25 mouse cellular contexts compared by ENCODE assay signal in genomic region chr7:134723509-134723908, GRCm38 (mm10). TPM values are rescaled to one million over a fixed set of nuclear protein-coding genes. Genes with fewer than 3 reads are reported as not detected.
A peak's percentile ranks its signal among the peaks of the same experiment; 100 is the strongest.
DNase-seq lines count a peak whose midpoint lies in the region; ATAC-seq lines count a peak whose summit lies in the region.
"Had no signal": no experiment of that assay in that cellular context is flagged by ENCODE, and none has a peak within 500 bp of the region (broad histone marks: within the 10 kb centered on the region; RNA-seq: fewer than 3 reads in every experiment).

No protein-coding gene starts in this region.

- peak; percentile 49 for DNase-seq in adrenal gland, adult 2 months
- DNase-seq in adrenal gland, postnatal 4 days (ENCODE audit: low spot score in 2 of 2): no peak
- peak; percentile 79 for DNase-seq in heart, adult 11 months
- DNase-seq in heart, postnatal 4 days: no peak
- peak; percentile 32 to 36 for DNase-seq in adrenal gland, postnatal 36 days
- no peak for DNase-seq in cerebellum, postnatal 36 days
- DNase-seq: B cell, adult 2 months; cerebellum, adult 11 months; cerebellum, adult 2 months; cerebellum, adult 9-11 months; cerebellum, postnatal 25 days; forebrain, postnatal 0 days; gastrocnemius, adult 2 months; gastrocnemius, postnatal 14 days; heart, adult 18-20 months; heart, postnatal 10 days; heart, postnatal 36 days; kidney, adult 18-20 months had no signal

- peak; percentile 50; the same call in 1 of the 2 replicates for ATAC-seq in megakaryocyte progenitor cell, adult 5-6 weeks (replicated peaks; ENCODE audit: poor library complexity)
- ATAC-seq: forebrain, embryonic 14.5 days; forebrain, postnatal 0 days; hindbrain, postnatal 0 days; inflammation-experienced regulatory T-cells, adult 6 months; intestine, embryonic 16.5 days had no signal

RNA-seq across cellular contexts. Expression of gene Dock1, which starts 53.1 kb away (rescaled TPM):
- total RNA-seq in adrenal gland, adult 2 months (2021): 100 to 1,000 TPM; 116 to 174 TPM
- polyA plus RNA-seq in adrenal gland, adult 2 months (2012; rRNA removed): 17.5 and 25.8 TPM in 2 replicates
- 100 to 1,000 TPM; 146 to 153 TPM for total RNA-seq in adrenal gland, postnatal 4 days (2021)
- total RNA-seq in heart, postnatal 4 days (2021): 10 to 100 TPM; 53.7 to 56.5 TPM
- 100 to 1,000 TPM; 148 to 181 TPM for total RNA-seq in adrenal gland, postnatal 36 days (2021)
- 12.1 and 16.7 TPM in 2 replicates for total RNA-seq in megakaryocyte progenitor cell, adult 5-6 weeks (2015)
- total RNA-seq in megakaryocyte progenitor cell, adult 5-6 weeks (2017): 11.1 and 13.5 TPM in 2 replicates
- total RNA-seq: CH12.LX, MEL had no signal

Comparison
In these comparisons a context has a peak if more than half of its experiments do, and no peak if none do; other contexts are left out.
1. DNase-seq: peak in adrenal gland, adult 2 months (single experiment), heart, adult 11 months (single experiment) and adrenal gland, postnatal 36 days (2 of 2); none in adrenal gland, postnatal 4 days (0 of 2), heart, postnatal 4 days (single experiment) and cerebellum, postnatal 36 days (0 of 2).